Comparison of ENCODE assay signal across 9 mouse cellular contexts in genomic region chr6:36784682-36785208, GRCm38 (mm10). TPM values are rescaled to one million over a fixed set of nuclear protein-coding genes. Genes with fewer than 3 reads are reported as not detected.
DNase-seq lines count a peak whose midpoint lies in the region; ATAC-seq and TF ChIP-seq lines count a peak whose summit lies in the region.
"Had no signal": no experiment of that assay in that cellular context is flagged by ENCODE, and none has a peak within 500 bp of the region (broad histone marks: within the 10 kb centered on the region; RNA-seq: fewer than 3 reads in every experiment).

No protein-coding gene starts in this region.

- WGBS in heart, embryonic 12.5 days = 48% methylated on average over 3 of the region's 3 CpGs
- WGBS in hindbrain, embryonic 10.5 days = 35% methylated on average over 3 of the region's 3 CpGs
- 33% methylated on average over 3 of the region's 3 CpGs for WGBS in midbrain, embryonic 13.5 days

- ATAC-seq in heart, embryonic 12.5 days (ENCODE audit: insufficient number of reproducible peaks, low FRiP score) = no peak
- peak; percentile 65 for ATAC-seq in midbrain, embryonic 13.5 days

- intact Hi-C loops in heart, postnatal 36 days (cut with DNase I) = no loop called here

- peaks cover 22% of the 10 kb centered on the region for H3K4me1 ChIP-seq in heart, embryonic 12.5 days (replicated peaks)
- H3K4me1 ChIP-seq in hindbrain, embryonic 10.5 days (replicated peaks) = peaks cover 80% of the 10 kb centered on the region
- H3K4me1 ChIP-seq in midbrain, embryonic 13.5 days (replicated peaks) = peaks cover 69% of the 10 kb centered on the region

- no peak for TF ChIP-seq POLR2A in brain, embryonic 14.5 days (IDR thresholded peaks at IDR 0.05; ENCODE audit: borderline replicate concordance, extremely low read depth, insufficient read depth, insufficient read length, poor library complexity, severe bottlenecking)

- 0 out of 2 replicates have a peak overlapping the region, but pooled peaks have one; percentile 6 for H3K27ac ChIP-seq in heart, embryonic 12.5 days (ENCODE audit: poor library complexity, severe bottlenecking)
- peak overlapping the region; percentile 73 for H3K27ac ChIP-seq in hindbrain, embryonic 10.5 days
- H3K27ac ChIP-seq in midbrain, embryonic 13.5 days = peak overlapping the region; percentile 45

- no peaks in the 10 kb centered on the region for H3K9me3 ChIP-seq in heart, embryonic 12.5 days (replicated peaks)
- no peaks in the 10 kb centered on the region for H3K9me3 ChIP-seq in hindbrain, embryonic 10.5 days
- H3K9me3 ChIP-seq in midbrain, embryonic 13.5 days = no peaks in the 10 kb centered on the region

- DNase-seq in heart, postnatal 36 days = no peak
- DNase-seq in brain, embryonic 14.5 days (ENCODE audit: low read depth) = peak; percentile 87
- peak; percentile 12 for DNase-seq in hindbrain, embryonic 10.5 days (ENCODE audit: low spot score)
- no peak for DNase-seq in adrenal gland, postnatal 25 days
- no peak for DNase-seq in adrenal gland, postnatal 14 days
- no peak for DNase-seq in cerebellum, adult 11 months
- DNase-seq: liver had no signal

- H3K9ac ChIP-seq in heart, embryonic 12.5 days = no peak overlapping the region
- no peak overlapping the region for H3K9ac ChIP-seq in midbrain, embryonic 13.5 days (replicated peaks)

- H3K36me3 ChIP-seq in heart, embryonic 12.5 days = peaks cover 4% of the 10 kb centered on the region; the same call in 1 of the 2 replicates
- peaks cover 50% of the 10 kb centered on the region for H3K36me3 ChIP-seq in hindbrain, embryonic 10.5 days
- peaks cover 13% of the 10 kb centered on the region; the same call in 1 of the 2 replicates for H3K36me3 ChIP-seq in midbrain, embryonic 13.5 days

- H3K4me3 ChIP-seq in heart, embryonic 12.5 days = no peak overlapping the region
- H3K4me3 ChIP-seq in hindbrain, embryonic 10.5 days = no peak overlapping the region
- H3K4me3 ChIP-seq in midbrain, embryonic 13.5 days (replicated peaks) = no peak overlapping the region

- no peak overlapping the region for H3K4me2 ChIP-seq in heart, embryonic 12.5 days
- H3K4me2 ChIP-seq in midbrain, embryonic 13.5 days (replicated peaks) = no peak overlapping the region

- TF ChIP-seq CTCF in brain, embryonic 14.5 days (IDR thresholded peaks at IDR 0.05; ENCODE audit: borderline replicate concordance, extremely low read depth, insufficient read depth, insufficient read length) = no peak

- H3K27me3 ChIP-seq in heart, embryonic 12.5 days (replicated peaks) = no peaks in the 10 kb centered on the region
- H3K27me3 ChIP-seq in hindbrain, embryonic 10.5 days (ENCODE audit: insufficient read depth, poor library complexity, severe bottlenecking) = peaks cover 83% of the 10 kb centered on the region
- peaks cover 24% of the 10 kb centered on the region for H3K27me3 ChIP-seq in midbrain, embryonic 13.5 days

RNA-seq across cellular contexts. Expression of gene Ptn, which starts 25.3 kb away (rescaled TPM):
- polyA plus RNA-seq in heart, embryonic 12.5 days (2016; fragmentation: Nextera tagmentation; extraction: Ambion mirVana) = 282 and 283 TPM in 2 replicates
- total RNA-seq in heart, postnatal 36 days (2021) = 1 to 10 TPM; 2.7 to 4.4 TPM
- polyA plus RNA-seq in brain, embryonic 14.5 days (2012; rRNA removed) = 317 and 456 TPM in 2 replicates
- polyA plus RNA-seq in hindbrain, embryonic 10.5 days (2016; fragmentation: Nextera tagmentation; extraction: Ambion mirVana) = 232 and 295 TPM in 2 replicates
- polyA plus RNA-seq in midbrain, embryonic 13.5 days (2015; fragmentation: Nextera tagmentation; extraction: Ambion mirVana) = 499 and 584 TPM in 2 replicates
- total RNA-seq in adrenal gland, postnatal 25 days (2021) = 48.5 and 67.4 TPM in 2 replicates
- 58.7 and 59.5 TPM in 2 replicates for total RNA-seq in adrenal gland, postnatal 14 days (2021)

Comparison
In these comparisons a context has a peak if more than half of its experiments do, and no peak if none do; other contexts are left out.
1. H3K27ac ChIP-seq: peak in every context shown above with its lines; median percentile 73 in hindbrain, embryonic 10.5 days; 45 in midbrain, embryonic 13.5 days; 6 in heart, embryonic 12.5 days.
2. DNase-seq: peak in brain, embryonic 14.5 days (single experiment) and hindbrain, embryonic 10.5 days (single experiment); none in heart, postnatal 36 days (0 of 2), adrenal gland, postnatal 25 days (single experiment), adrenal gland, postnatal 14 days (single experiment) and cerebellum, adult 11 months (single experiment).